Mouse (Mus musculus) neutrophil, adult 5-6 weeks (primary cell): ENCODE data around the gene Hist1h2bm. TPM values are rescaled to one million over a fixed set of nuclear protein-coding genes. Genes with fewer than 3 reads are reported as not detected.

ENCODE experiments used
- ATAC-seq: fragments of 151-379, 151-347 bp; 2 replicates; pipeline ENCODE4 v1.8.0; 2017; ENCODE audit warnings: mild to moderate bottlenecking, moderate TSS enrichment; ENCODE audit not compliant: insufficient number of reproducible peaks, poor library complexity, low FRiP score, severe bottlenecking; ENCODE audit errors: extremely low read depth
- total RNA-seq: library from RNA; stranded (forward); fragments of 200-1000 nt; gene quantifications from 2 replicates; pipeline ENCODE4 v1.2.3, GENCODE M21; 2017

Gene Hist1h2bm
- total RNA-seq, 1 experiment from 2014 or later: 6.6 TPM

GRCm38 (mm10) chr13:21755707-21756106 lies 33.9 kb downstream of the Hist1h2bm start:
- no peak for ATAC-seq

Other genes with a start within 250 kb of the Hist1h2bm start
- gene Zkscan4, start 243.1 kb upstream of the Hist1h2bm start, total RNA-seq: not detected in 2 replicates
- gene Gm10065, start 242.6 kb upstream of the Hist1h2bm start, total RNA-seq: not detected in 2 replicates
- 1.1 and 1.7 TPM in 2 replicates for gene AK157302, start 226.8 kb upstream of the Hist1h2bm start, total RNA-seq
- not detected in 2 replicates for gene Gm11273, start 220.6 kb upstream of the Hist1h2bm start, total RNA-seq
- gene Zkscan8, start 190.9 kb upstream of the Hist1h2bm start, total RNA-seq: 6.9 TPM in 2 replicates
- gene Olfr1366, start 179.2 kb upstream of the Hist1h2bm start, total RNA-seq: not detected in 2 replicates
- not detected in 2 replicates for gene Olfr1535, start 162.2 kb upstream of the Hist1h2bm start, total RNA-seq
- gene Olfr1364, start 140.3 kb upstream of the Hist1h2bm start, total RNA-seq: not detected in 2 replicates
- not detected in 2 replicates for gene Olfr1362, start 108.0 kb upstream of the Hist1h2bm start, total RNA-seq
- gene Olfr11, start 79.5 kb upstream of the Hist1h2bm start, total RNA-seq: not detected in 2 replicates
- gene Olfr1361, start 58.7 kb upstream of the Hist1h2bm start, total RNA-seq: not detected in 2 replicates
- gene Olfr1360, start 44.6 kb upstream of the Hist1h2bm start, total RNA-seq: not detected in 2 replicates
- not detected in 2 replicates for gene Olfr1359, start 23.9 kb upstream of the Hist1h2bm start, total RNA-seq
- gene Hist1h2bl, start 5.9 kb upstream of the Hist1h2bm start, total RNA-seq: 14.4 and 16.0 TPM in 2 replicates
- gene Hist1h2ai, start 5.6 kb upstream of the Hist1h2bm start, total RNA-seq: 351 and 359 TPM in 2 replicates
- 15.6 and 19.4 TPM in 2 replicates for gene Hist1h3h, start 4.4 kb upstream of the Hist1h2bm start, total RNA-seq
- 12.6 and 17.7 TPM in 2 replicates for gene Hist1h4j, start 13.0 kb downstream of the Hist1h2bm start, total RNA-seq
- 63.4 and 72.4 TPM in 2 replicates for gene Hist1h4k, start 28.5 kb downstream of the Hist1h2bm start, total RNA-seq
- gene Hist1h2ak, start 31.8 kb downstream of the Hist1h2bm start, total RNA-seq: 70.6 and 79.9 TPM in 2 replicates
- gene Hist1h2bn, start 32.1 kb downstream of the Hist1h2bm start, total RNA-seq: 99.6 and 105 TPM in 2 replicates
- gene Hist1h1b, start 58.6 kb downstream of the Hist1h2bm start, total RNA-seq: 73.0 and 92.6 TPM in 2 replicates
- gene Hist1h3i, start 61.3 kb downstream of the Hist1h2bm start, total RNA-seq: 3.8 and 32.2 TPM in 2 replicates
- gene Hist1h2an, start 65.2 kb downstream of the Hist1h2bm start, total RNA-seq: 46.4 and 80.8 TPM in 2 replicates
- 4.8 and 6.8 TPM in 2 replicates for gene Hist1h2bp, start 65.4 kb downstream of the Hist1h2bm start, total RNA-seq
- gene Hist1h2bq, start 88.2 kb downstream of the Hist1h2bm start, total RNA-seq: 71.6 and 96.6 TPM in 2 replicates
- gene Hist1h2ao, start 88.4 kb downstream of the Hist1h2bm start, total RNA-seq: 88.7 TPM in 1 of 2 replicates, not detected in the other
- gene Hist1h4m, start 89.7 kb downstream of the Hist1h2bm start, total RNA-seq: 341 and 383 TPM in 2 replicates
- gene Hist1h4n, start 110.2 kb downstream of the Hist1h2bm start, total RNA-seq: 171 and 217 TPM in 2 replicates
- 129 and 254 TPM in 2 replicates for gene Hist1h2ap, start 111.5 kb downstream of the Hist1h2bm start, total RNA-seq
- 63.3 and 83.2 TPM in 2 replicates for gene Hist1h2br, start 111.7 kb downstream of the Hist1h2bm start, total RNA-seq
- 0.49 and 2.6 TPM in 2 replicates for gene Zfp184, start 223.1 kb downstream of the Hist1h2bm start, total RNA-seq